ENCODE assay signal across 15 mouse cellular contexts in genomic region chr6:36775647-36776360, GRCm38 (mm10). TPM values are rescaled to one million over a fixed set of nuclear protein-coding genes. Genes with fewer than 3 reads are reported as not detected.
DNase-seq lines count a peak whose midpoint lies in the region; ATAC-seq and TF ChIP-seq lines count a peak whose summit lies in the region.
"Had no signal": no experiment of that assay in that cellular context is flagged by ENCODE, and none has a peak within 500 bp of the region (broad histone marks: within the 10 kb centered on the region; RNA-seq: fewer than 3 reads in every experiment).

No protein-coding gene starts in this region.

- H3K4me3 ChIP-seq in hindbrain, embryonic 11.5 days (ENCODE audit: low read depth, low read length): no peak overlapping the region
- no peak overlapping the region for H3K4me3 ChIP-seq in midbrain, embryonic 15.5 days
- H3K4me3 ChIP-seq in kidney, embryonic 14.5 days (ENCODE audit: low read length): no peak overlapping the region
- H3K4me3 ChIP-seq: erythroblast, embryonic 14.5 days; liver, embryonic 13.5 days had no signal

- ATAC-seq in hindbrain, embryonic 11.5 days (ENCODE audit: low FRiP score): peak; percentile 95
- ATAC-seq in midbrain, embryonic 15.5 days (replicated peaks): peak; percentile 62
- ATAC-seq in kidney, embryonic 14.5 days (ENCODE audit: low FRiP score, low TSS enrichment): no peak

- peaks cover 27% of the 10 kb centered on the region for H3K27me3 ChIP-seq in hindbrain, embryonic 11.5 days (ENCODE audit: control insufficient read depth, insufficient read depth, low read length)
- no peaks in the 10 kb centered on the region for H3K27me3 ChIP-seq in midbrain, embryonic 15.5 days (replicated peaks)
- no peaks in the 10 kb centered on the region for H3K27me3 ChIP-seq in kidney, embryonic 14.5 days (ENCODE audit: control insufficient read depth, insufficient read depth, low read length)
- H3K27me3 ChIP-seq: liver, embryonic 13.5 days had no signal

- no peak for TF ChIP-seq CTCF in brain, embryonic 14.5 days (IDR thresholded peaks at IDR 0.05; ENCODE audit: borderline replicate concordance, extremely low read depth, insufficient read depth, insufficient read length)

- intact Hi-C loops in heart, postnatal 14 days (cut with DNase I): no loop called here

- H3K9ac ChIP-seq in hindbrain, embryonic 11.5 days (ENCODE audit: low read depth, low read length): no peak overlapping the region
- H3K9ac ChIP-seq in midbrain, embryonic 15.5 days: no peak overlapping the region
- H3K9ac ChIP-seq in kidney, embryonic 14.5 days (ENCODE audit: low read depth, low read length): no peak overlapping the region
- H3K9ac ChIP-seq: liver, embryonic 13.5 days had no signal

- 17% methylated on average over 10 of the region's 10 CpGs for WGBS in hindbrain, embryonic 11.5 days
- 12% methylated on average over 10 of the region's 10 CpGs for WGBS in midbrain, embryonic 15.5 days
- WGBS in kidney, embryonic 14.5 days: 64% methylated on average over 10 of the region's 10 CpGs

- peaks cover 6% of the 10 kb centered on the region; the same call in 1 of the 2 replicates for H3K4me1 ChIP-seq in hindbrain, embryonic 11.5 days (replicated peaks; ENCODE audit: control insufficient read depth, insufficient read depth, low read length)
- peaks cover 55% of the 10 kb centered on the region for H3K4me1 ChIP-seq in midbrain, embryonic 15.5 days
- peaks cover 16% of the 10 kb centered on the region; the same call in 1 of the 2 replicates for H3K4me1 ChIP-seq in kidney, embryonic 14.5 days (ENCODE audit: control insufficient read depth, insufficient read depth, low read length)
- H3K4me1 ChIP-seq: liver, embryonic 13.5 days had no signal

- peak overlapping the region; percentile 58 for H3K27ac ChIP-seq in hindbrain, embryonic 11.5 days (ENCODE audit: low read depth, low read length)
- peak overlapping the region; percentile 55 for H3K27ac ChIP-seq in midbrain, embryonic 15.5 days
- no peak overlapping the region for H3K27ac ChIP-seq in kidney, embryonic 14.5 days (ENCODE audit: low read depth, low read length)
- H3K27ac ChIP-seq: liver, embryonic 13.5 days had no signal

- peak; percentile 79 for DNase-seq in brain, embryonic 14.5 days (ENCODE audit: low read depth)
- DNase-seq in embryo, embryonic 9.5 days (ENCODE audit: extremely low spot score): peak; percentile 87
- DNase-seq in hindbrain, embryonic 11.5 days (ENCODE audit: low spot score): peak; percentile 83
- no peak for DNase-seq in heart, postnatal 14 days
- no peak for DNase-seq in cerebellum, adult 11 months
- DNase-seq: adrenal gland, adult 2 months; cerebellum, adult 11-12 months; gastrocnemius, postnatal 14 days; kidney, adult 18-20 months; liver, embryonic 13.5 days; thymus, adult 2 months had no signal

- H3K9me3 ChIP-seq in hindbrain, embryonic 11.5 days (ENCODE audit: control insufficient read depth, low read length): no peaks in the 10 kb centered on the region
- no peaks in the 10 kb centered on the region for H3K9me3 ChIP-seq in midbrain, embryonic 15.5 days
- no peaks in the 10 kb centered on the region for H3K9me3 ChIP-seq in kidney, embryonic 14.5 days (ENCODE audit: control insufficient read depth, low read length)
- H3K9me3 ChIP-seq: liver, embryonic 13.5 days had no signal

- no peak for TF ChIP-seq POLR2A in brain, embryonic 14.5 days (IDR thresholded peaks at IDR 0.05; ENCODE audit: borderline replicate concordance, extremely low read depth, insufficient read depth, insufficient read length, poor library complexity, severe bottlenecking)

- H3K4me2 ChIP-seq in hindbrain, embryonic 11.5 days (replicated peaks; ENCODE audit: low read depth, low read length): no peak overlapping the region; the same call in 1 of the 2 replicates
- no peak overlapping the region for H3K4me2 ChIP-seq in midbrain, embryonic 15.5 days
- no peak overlapping the region for H3K4me2 ChIP-seq in kidney, embryonic 14.5 days (replicated peaks; ENCODE audit: low read depth, low read length)
- H3K4me2 ChIP-seq: liver, embryonic 13.5 days had no signal

- H3K36me3 ChIP-seq in hindbrain, embryonic 11.5 days (ENCODE audit: control insufficient read depth, insufficient read depth, low read length): no peaks in the 10 kb centered on the region
- H3K36me3 ChIP-seq in midbrain, embryonic 15.5 days (replicated peaks): no peaks in the 10 kb centered on the region
- peaks cover 8% of the 10 kb centered on the region; the same call in 1 of the 2 replicates for H3K36me3 ChIP-seq in kidney, embryonic 14.5 days (ENCODE audit: control insufficient read depth, insufficient read depth, low read length)
- H3K36me3 ChIP-seq: liver, embryonic 13.5 days had no signal

RNA-seq across cellular contexts. Expression of gene Ptn, which starts 34.2 kb away (rescaled TPM):
- 317 and 456 TPM in 2 replicates for polyA plus RNA-seq in brain, embryonic 14.5 days (2012; rRNA removed)
- 385 and 413 TPM in 2 replicates for polyA plus RNA-seq in hindbrain, embryonic 11.5 days (2014; fragmentation: Nextera tagmentation; extraction: Ambion mirVana)
- 580 and 678 TPM in 2 replicates for polyA plus RNA-seq in midbrain, embryonic 15.5 days (2015; fragmentation: Nextera tagmentation; extraction: Ambion mirVana)
- 293 and 358 TPM in 2 replicates for polyA plus RNA-seq in kidney, embryonic 14.5 days (2014; fragmentation: Nextera tagmentation; extraction: Ambion mirVana)
- 10 to 100 TPM; 14.0 to 14.3 TPM for total RNA-seq in heart, postnatal 14 days (2021)
- total RNA-seq: neutrophil, adult 5-6 weeks had no signal
- polyA plus RNA-seq: erythroblast, embryonic 14.5 days had no signal

Comparison
In these comparisons a context has a peak if more than half of its experiments do, and no peak if none do; other contexts are left out.
1. DNase-seq: peak in brain, embryonic 14.5 days (single experiment), embryo, embryonic 9.5 days (single experiment) and hindbrain, embryonic 11.5 days (single experiment); none in heart, postnatal 14 days (0 of 2) and cerebellum, adult 11 months (single experiment).